Mouse (Mus musculus): ENCODE results near the gene Olfr111.
"Not testable (repeated sequence)": the region's sequence is repeated elsewhere in the genome, so short reads cannot be mapped to it uniquely, and the experiment has no call there.

Olfr111 gene

GRCm38 (mm10) chr17:37507730-37508129, at the start of gene Olfr111:
Gene Olfr111 (plus strand): TSS chr17:37508030.
- DNase-seq: no peak

GRCm38 (mm10) chr17:37458616-37459015, 49.2 kb upstream of the Olfr111 start, which contains the start of gene Olfr109:
Gene Olfr109 (plus strand): TSS chr17:37458916.
- DNase-seq: no peak

GRCm38 (mm10) chr17:37483452-37483851, 24.4 kb upstream of the Olfr111 start, which contains the start of gene H2-M2:
Gene H2-M2 (minus strand): TSS chr17:37483552.
- no peak for DNase-seq

- DNase-seq: no peak
Observed at GRCm38 (mm10) chr17:37491930-37492518, 15.8 kb upstream of the Olfr111 start, which contains the start of gene Olfr110. Gene Olfr110 (plus strand): TSS chr17:37492468.

- DNase-seq: not testable (repeated sequence)
Observed at GRCm38 (mm10) chr17:37524612-37525011, 16.8 kb downstream of the Olfr111 start.

- DNase-seq: not testable (repeated sequence)
Observed at GRCm38 (mm10) chr17:37525427-37525826, 17.6 kb downstream of the Olfr111 start.

- DNase-seq: no peak
Observed at GRCm38 (mm10) chr17:37535173-37535572, 27.3 kb downstream of the Olfr111 start.

- not testable (repeated sequence) for DNase-seq
Observed at GRCm38 (mm10) chr17:37538416-37538815, 30.6 kb downstream of the Olfr111 start.

GRCm38 (mm10) chr17:37541454-37542119, 33.8 kb downstream of the Olfr111 start:
- DNase-seq: no peak

- DNase-seq: no peak
Observed at GRCm38 (mm10) chr17:37543800-37544435, 36.1 kb downstream of the Olfr111 start.

GRCm38 (mm10) chr17:37558913-37559615, 51.2 kb downstream of the Olfr111 start:
- no peak for DNase-seq

- DNase-seq: no peak
Observed at GRCm38 (mm10) chr17:37569351-37569750, 61.5 kb downstream of the Olfr111 start, which contains the start of gene Olfr112. Gene Olfr112 (minus strand): TSS chr17:37569451.

GRCm38 (mm10) chr17:37577563-37577962, 69.7 kb downstream of the Olfr111 start, which contains the start of gene Olfr113:
Gene Olfr113 (minus strand): TSS chr17:37577663.
- DNase-seq: no peak

All from cerebellum, adult 9-10 months (tissue).